Mouse (Mus musculus) lung, embryonic 14.5 days (tissue): ENCODE results near the gene Gm7942. TPM values are rescaled to one million over a fixed set of nuclear protein-coding genes. Genes with fewer than 3 reads are reported as not detected.
"Not testable (repeated sequence)": the region's sequence is repeated elsewhere in the genome, so short reads cannot be mapped to it uniquely, and the experiment has no call there.

ENCODE experiments used
- ATAC-seq: fragments of 200-750 bp; cut with Nextera tagmentation; 2 replicates; pipeline ENCODE4 v1.8.0; 2017; ENCODE audit warnings: mild to moderate bottlenecking, moderate TSS enrichment, moderate library complexity; ENCODE audit not compliant: insufficient read depth
- DNase-seq: peaks from one replicate; pipeline ENCODE4 v3.0.0-alpha.2; 2015
- H3K27ac ChIP-seq: fragments of 300-500 bp; sonication (generic); 2 replicates; pipeline ENCODE4 v1.5.1; 2014; ENCODE audit warnings: low read depth, mild to moderate bottlenecking, moderate library complexity
- H3K27me3 ChIP-seq: fragments of 300-500 bp; sonication (generic); 2 replicates; pipeline ENCODE4 v1.6.1; 2014; ENCODE audit warnings: low read length, control low read depth; ENCODE audit not compliant: insufficient read depth
- H3K36me3 ChIP-seq: fragments of 300-500 bp; sonication (generic); 2 replicates; pipeline ENCODE4 v1.6.1; 2014; ENCODE audit warnings: control low read depth; ENCODE audit not compliant: insufficient read depth
- H3K4me1 ChIP-seq: fragments of 300-500 bp; sonication (generic); 2 replicates; pipeline ENCODE4 v1.6.1; 2014; ENCODE audit warnings: antibody characterized with exemption, control low read depth; ENCODE audit not compliant: insufficient read depth
- H3K4me2 ChIP-seq: fragments of 300-500 bp; sonication (generic); 2 replicates; pipeline ENCODE4 v1.6.1; 2014; ENCODE audit warnings: mild to moderate bottlenecking
- H3K4me3 ChIP-seq: fragments of 300-500 bp; sonication (generic); 2 replicates; pipeline ENCODE4 v1.5.1; 2014; ENCODE audit warnings: low read depth, low read length
- H3K9ac ChIP-seq: fragments of 300-500 bp; sonication (generic); 2 replicates; pipeline ENCODE4 v1.6.1; 2014
- H3K9me3 ChIP-seq: fragments of 300-500 bp; sonication (generic); 2 replicates; pipeline ENCODE4 v1.6.1; 2016; ENCODE audit warnings: low read depth, low read length, control low read depth
- WGBS: fragments of 180-500 bp; shearing (Covaris S2); extraction: QIAGEN DNeasy Blood & Tissue Kit; methylation state at CpG from one replicate; pipeline ENCODE4 v1.1.7; 2014; 5-methylcytosine and 5-hydroxymethylcytosine counted together
- polyA plus RNA-seq: library from polyadenylated mRNA; unstranded; fragments of >200 nt; fragmentation: Nextera tagmentation; extraction: Ambion mirVana; gene quantifications from 2 replicates; pipeline ENCODE4 v1.2.1, GENCODE M21; 2014

The Gm7942 gene
- polyA plus RNA-seq = not detected in 2 replicates

GRCm38 (mm10) chr5:95106638-95107037 lies at the start of gene Gm7942:
Gm7942 (plus strand) TSS chr5:95106938.
- H3K9me3 ChIP-seq, H3K9ac ChIP-seq, H3K36me3 ChIP-seq, DNase-seq, H3K27me3 ChIP-seq, ATAC-seq, H3K4me3 ChIP-seq, H3K4me1 ChIP-seq, H3K4me2 ChIP-seq, H3K27ac ChIP-seq: not testable (repeated sequence)
- WGBS = no CpG with 5 or more reads among the region's 3 CpGs

Other genes starting within 250 kb of the Gm7942 start
- not detected in 2 replicates for gene Gm3183, start 241.5 kb upstream of the Gm7942 start, polyA plus RNA-seq
- gene Gm6367, start 118.3 kb upstream of the Gm7942 start, polyA plus RNA-seq = not detected in 2 replicates
- not detected in 2 replicates for gene Gm16513, start 75.7 kb downstream of the Gm7942 start, polyA plus RNA-seq
- gene Gm10424, start 165.8 kb downstream of the Gm7942 start, polyA plus RNA-seq = not detected in 2 replicates
- not detected in 2 replicates for gene Gm3259, start 199.0 kb downstream of the Gm7942 start, polyA plus RNA-seq